Comparison of ENCODE assay signal across 12 mouse cellular contexts in the genomic region with DNA sequence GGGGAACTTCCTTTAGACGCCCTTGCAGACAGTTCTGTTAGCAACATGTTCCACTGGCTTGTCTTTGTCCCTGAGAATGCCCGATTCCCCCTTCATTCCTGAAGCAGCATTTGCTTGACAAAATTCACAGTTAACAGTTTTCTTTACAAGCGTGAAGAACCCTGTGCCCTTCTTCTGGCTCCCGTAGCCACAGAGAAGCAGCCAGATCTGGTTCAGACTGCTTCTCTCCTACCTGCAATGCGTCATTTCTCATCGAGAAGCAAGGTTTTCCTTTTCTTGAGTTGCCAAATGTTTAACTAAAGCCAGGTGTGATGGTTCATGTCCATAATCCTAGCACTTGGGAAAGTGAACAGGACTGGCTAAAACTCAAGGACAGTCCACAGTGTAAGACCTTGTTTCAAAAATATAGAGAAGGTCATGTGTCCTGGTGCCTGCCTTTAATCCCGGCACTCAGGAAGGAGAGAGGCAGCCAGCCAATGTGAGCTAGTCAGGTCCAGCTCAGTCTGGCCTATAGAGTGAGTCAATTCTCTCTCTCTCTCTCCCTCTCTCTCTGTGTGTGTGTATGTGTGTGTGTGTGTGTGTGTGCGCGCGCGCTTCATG. TPM values are rescaled to one million over a fixed set of nuclear protein-coding genes. Genes with fewer than 3 reads are reported as not detected.
DNase-seq lines count a peak whose midpoint lies in the region; ATAC-seq and TF ChIP-seq lines count a peak whose summit lies in the region.
"Had no signal": no experiment of that assay in that cellular context is flagged by ENCODE, and none has a peak within 500 bp of the region (broad histone marks: within the 10 kb centered on the region; RNA-seq: fewer than 3 reads in every experiment).

No protein-coding gene starts in this region.

- ATAC-seq in cerebellum, adult (ENCODE audit: insufficient number of reproducible peaks, low FRiP score, low TSS enrichment), result no peak
- no peak for ATAC-seq in megakaryocyte progenitor cell, adult 5-6 weeks (replicated peaks; ENCODE audit: poor library complexity)

- H3K4me3 ChIP-seq in cerebellum, adult 2 months (replicated peaks; ENCODE audit: insufficient read depth, low read depth, low read length), result no peak overlapping the region
- no peak overlapping the region for H3K4me3 ChIP-seq in layer of hippocampus, adult 2 months
- H3K4me3 ChIP-seq in cortical plate, adult 2 months (ENCODE audit: insufficient read depth, low read length), result no peak overlapping the region
- H3K4me3 ChIP-seq: myocyte had no signal

- no peaks in the 10 kb centered on the region for H3K27me3 ChIP-seq in cerebellum, adult 2 months (ENCODE audit: control insufficient read depth, insufficient read depth, low read length)

- no peak for TF ChIP-seq POLR2A in cerebellum, adult 2 months (IDR thresholded peaks at IDR 0.05; ENCODE audit: borderline replicate concordance, insufficient read depth, low read length)
- TF ChIP-seq POLR2A in cortical plate, adult 2 months (IDR thresholded peaks at IDR 0.05; ENCODE audit: extremely low read depth, insufficient read depth, low read length), result no peak

- TF ChIP-seq CTCF in cerebellum, adult 2 months (IDR thresholded peaks at IDR 0.05; ENCODE audit: borderline replicate concordance, insufficient read depth, low read depth, low read length), result no peak
- no peak for TF ChIP-seq CTCF in layer of hippocampus, adult 2 months (conservative IDR thresholded peaks at IDR 0.05)
- TF ChIP-seq CTCF in cortical plate, adult 2 months (IDR thresholded peaks at IDR 0.05; ENCODE audit: extremely low read depth, insufficient read depth, low read length), result no peak

- peak overlapping the region; percentile 53 for H3K27ac ChIP-seq in cerebellum, adult 2 months (ENCODE audit: insufficient read depth, low read length)
- peak overlapping the region; percentile 32; the same call in 1 of the 2 replicates for H3K27ac ChIP-seq in layer of hippocampus, adult 2 months
- H3K27ac ChIP-seq in cortical plate, adult 2 months (ENCODE audit: insufficient read depth, low read length), result peak overlapping the region; percentile 51; the same call in 1 of the 2 replicates
- H3K27ac ChIP-seq: hindbrain, embryonic 14.5 days had no signal

- WGBS in cerebellum, adult 2 months, result 28% methylated on average over 11 of the region's 11 CpGs

- peaks cover 49% of the 10 kb centered on the region for H3K4me1 ChIP-seq in cerebellum, adult 2 months (ENCODE audit: control insufficient read depth, insufficient read depth, low read length)
- H3K4me1 ChIP-seq in cortical plate, adult 2 months (ENCODE audit: control insufficient read depth, insufficient read depth, low read length), result peaks cover 8% of the 10 kb centered on the region

- peak; percentile 59 to 78 for DNase-seq in cerebellum, adult 2 months
- DNase-seq in layer of hippocampus, adult 2 months (ENCODE audit: low spot score in 2 of 2), result no peak
- no peak for DNase-seq in layer of hippocampus, adult 18-20 months (ENCODE audit: low spot score in 2 of 2)
- DNase-seq in kidney, postnatal 14 days, result peak; percentile 61
- DNase-seq in lung, postnatal 10 days, result no peak
- DNase-seq: B cell, adult 2 months; liver had no signal

RNA-seq across cellular contexts. Expression of a gene that starts 3.2 kb away (rescaled TPM):
- polyA plus RNA-seq in cerebellum, adult 2 months (2012; rRNA removed), result 507 and 509 TPM in 2 replicates
- total RNA-seq in layer of hippocampus, adult 2 months (2021), result 100 to 1,000 TPM; 393 to 425 TPM
- total RNA-seq in layer of hippocampus, adult 18-20 months (2021), result 100 to 1,000 TPM; 435 to 459 TPM
- 862 and 899 TPM in 2 replicates for polyA plus RNA-seq in cortical plate, adult 2 months (2012; rRNA removed)
- 0.81 and 2.6 TPM in 2 replicates for total RNA-seq in megakaryocyte progenitor cell, adult 5-6 weeks (2015)
- total RNA-seq in megakaryocyte progenitor cell, adult 5-6 weeks (2017), result 0.21 and 0.64 TPM in 2 replicates

RNA-seq across cellular contexts. Expression of a gene that starts 3.4 kb away (rescaled TPM):
- 7.0 and 7.9 TPM in 2 replicates for polyA plus RNA-seq in cerebellum, adult 2 months (2012; rRNA removed)
- total RNA-seq in layer of hippocampus, adult 2 months (2021), result 10 to 100 TPM in 1 of 2 experiments, 1 to 10 TPM in 1; 5.7 to 10.7 TPM
- total RNA-seq in layer of hippocampus, adult 18-20 months (2021), result 1 to 10 TPM; 7.0 to 9.0 TPM
- 5.8 and 6.7 TPM in 2 replicates for polyA plus RNA-seq in cortical plate, adult 2 months (2012; rRNA removed)
- 11.6 and 15.8 TPM in 2 replicates for total RNA-seq in megakaryocyte progenitor cell, adult 5-6 weeks (2015)
- total RNA-seq in megakaryocyte progenitor cell, adult 5-6 weeks (2017), result 8.1 and 9.3 TPM in 2 replicates

RNA-seq across cellular contexts. Expression of a gene that starts 53.9 kb away (rescaled TPM):
- polyA plus RNA-seq in cerebellum, adult 2 months (2012; rRNA removed), result 65.3 and 70.8 TPM in 2 replicates
- 10 to 100 TPM; 78.8 to 91.0 TPM for total RNA-seq in layer of hippocampus, adult 2 months (2021)
- 10 to 100 TPM; 80.3 to 86.3 TPM for total RNA-seq in layer of hippocampus, adult 18-20 months (2021)
- polyA plus RNA-seq in cortical plate, adult 2 months (2012; rRNA removed), result 115 and 128 TPM in 2 replicates
- total RNA-seq in megakaryocyte progenitor cell, adult 5-6 weeks (2015), result 18.8 and 21.5 TPM in 2 replicates
- total RNA-seq in megakaryocyte progenitor cell, adult 5-6 weeks (2017), result 37.2 and 37.4 TPM in 2 replicates

Comparison
In these comparisons a context has a peak if more than half of its experiments do, and no peak if none do; other contexts are left out.
1. DNase-seq: peak in cerebellum, adult 2 months (2 of 2) and kidney, postnatal 14 days (single experiment); none in layer of hippocampus, adult 2 months (0 of 2), layer of hippocampus, adult 18-20 months (0 of 2) and lung, postnatal 10 days (single experiment).
2. RNA of a gene that starts 3.2 kb away (total RNA-seq): 435 to 459 TPM in layer of hippocampus, adult 18-20 months and 393 to 425 TPM in layer of hippocampus, adult 2 months; 0.21 to 2.6 TPM in megakaryocyte progenitor cell, adult 5-6 weeks; every median in the first group is over 100 times any median in the second.
3. Peak in every context shown above with its lines, with median percentiles within 50 percentile points of each other: H3K27ac ChIP-seq.